Mouse (Mus musculus) myocyte (in vitro differentiated cells): ENCODE results near the gene Ccr6. TPM values are rescaled to one million over a fixed set of nuclear protein-coding genes. Genes with fewer than 3 reads are reported as not detected.

ENCODE experiments used
- H3K27me3 ChIP-seq: one replicate; pipeline ENCODE4 v1.6.1; 2011; ENCODE audit not compliant: control insufficient read depth, insufficient read depth, insufficient read length
- H3K36me3 ChIP-seq: one replicate; pipeline ENCODE4 v1.6.1; 2011; ENCODE audit not compliant: control insufficient read depth, insufficient read depth
- H3K4me2 ChIP-seq: one replicate; pipeline ENCODE4 v1.6.1; 2011; ENCODE audit warnings: low read depth, control low read depth
- H3K4me3 ChIP-seq: one replicate; pipeline ENCODE4 v1.5.1; 2011; ENCODE audit warnings: mild to moderate bottlenecking, control low read depth, moderate library complexity
- H3K79me2 ChIP-seq: one replicate; pipeline ENCODE4 v1.6.1; 2011; ENCODE audit not compliant: control insufficient read depth, insufficient read depth
- H3ac ChIP-seq: one replicate; pipeline ENCODE4 v1.6.1; 2011; ENCODE audit not compliant: control insufficient read depth, insufficient read length
- CEBPB ChIP-seq: IDR thresholded peaks from 2 replicates; pipeline ENCODE4 v1.6.1; 2011; ENCODE audit warnings: mild to moderate bottlenecking, moderate library complexity; ENCODE audit not compliant: poor library complexity, insufficient read depth, severe bottlenecking
- E2F4 ChIP-seq: IDR thresholded peaks from one replicate; pipeline ENCODE4 v1.6.1; 2011; ENCODE audit warnings: mild to moderate bottlenecking, control low read depth, moderate library complexity; ENCODE audit not compliant: insufficient read depth
- MAX ChIP-seq: IDR thresholded peaks from one replicate; pipeline ENCODE4 v1.6.1; 2011; ENCODE audit warnings: low read depth, mild to moderate bottlenecking, control low read depth
- MYOD1 ChIP-seq, 3 experiments: IDR thresholded peaks; one replicate each; pipeline ENCODE4 v1.6.1; 2011; ENCODE audit warnings: control low read depth in 2 of 3, low read depth in 2 of 3, mild to moderate bottlenecking in 2 of 3, moderate library complexity in 1 of 3; ENCODE audit not compliant: insufficient read length in 2 of 3, control insufficient read depth in 1 of 3
- MYOG ChIP-seq, 3 experiments: IDR thresholded peaks; one replicate each; pipeline ENCODE4 v1.6.1; 2011; ENCODE audit warnings: control low read depth in 2 of 3, low read depth in 2 of 3, mild to moderate bottlenecking in 2 of 3; ENCODE audit not compliant: insufficient read length in 2 of 3, control insufficient read depth in 1 of 3, insufficient read depth in 1 of 3
- POLR2A ChIP-seq: IDR thresholded peaks from one replicate; pipeline ENCODE4 v1.6.1; 2011; ENCODE audit warnings: low read depth, mild to moderate bottlenecking, control low read depth, moderate library complexity; ENCODE audit not compliant: insufficient read length
- POLR2AphosphoS2 ChIP-seq: IDR thresholded peaks from one replicate; pipeline ENCODE4 v1.6.1; 2011; ENCODE audit warnings: low read depth, control low read depth; ENCODE audit not compliant: insufficient read length
- REST ChIP-seq: IDR thresholded peaks from one replicate; pipeline ENCODE4 v1.6.1; 2011; ENCODE audit warnings: mild to moderate bottlenecking, control low read depth, moderate library complexity; ENCODE audit not compliant: insufficient read depth, insufficient read length
- SRF ChIP-seq: IDR thresholded peaks from one replicate; pipeline ENCODE4 v1.6.1; 2011; ENCODE audit warnings: low read depth; ENCODE audit not compliant: control insufficient read depth, insufficient read length
- TCF12 ChIP-seq: IDR thresholded peaks from one replicate; pipeline ENCODE4 v1.6.1; 2011; ENCODE audit warnings: mild to moderate bottlenecking, control low read depth; ENCODE audit not compliant: poor library complexity, insufficient read depth, severe bottlenecking
- TCF3 ChIP-seq: IDR thresholded peaks from one replicate; pipeline ENCODE4 v1.6.1; 2011; ENCODE audit warnings: low read depth, control low read depth; ENCODE audit not compliant: insufficient read length
- USF1 ChIP-seq: IDR thresholded peaks from one replicate; pipeline ENCODE4 v1.6.1; 2011; ENCODE audit warnings: low read depth, mild to moderate bottlenecking, control low read depth, moderate library complexity
- polyA plus RNA-seq: library from polyadenylated mRNA; unstranded; fragments of >200 nt; fragmentation: generic; extraction: Trizol; gene quantifications from one replicate; pipeline ENCODE4 v1.2.1, GENCODE M21; 2012; ENCODE audit warnings: missing spikeins

The Ccr6 gene
- polyA plus RNA-seq, 1 experiment, result not detected

DNA sequence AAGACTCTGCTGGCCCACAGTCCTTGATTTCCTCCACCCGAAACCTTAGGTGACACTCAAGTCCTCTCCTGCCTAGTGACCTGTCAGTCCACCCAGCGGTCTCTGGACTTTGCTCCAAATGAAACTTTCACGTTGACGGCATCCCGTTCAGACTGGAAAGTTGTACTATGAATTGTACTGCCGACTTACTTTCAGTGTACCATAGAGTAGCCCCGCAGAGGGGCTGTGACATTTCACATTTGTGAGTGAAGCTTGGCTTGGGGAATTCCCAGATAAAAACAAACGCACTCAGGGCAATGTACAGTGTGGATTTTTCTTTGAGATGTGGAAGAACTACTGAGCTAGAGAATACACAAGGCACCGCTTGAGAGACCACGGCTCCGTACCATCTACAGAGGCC is 6.3 kb downstream of the Ccr6 start:
- no peak for TF ChIP-seq MYOD1 (IDR thresholded peaks at IDR 0.05; ENCODE audit: control insufficient read depth in 1 of 3, insufficient read length in 2 of 3, low read depth in 2 of 3)
- no peak for TF ChIP-seq TCF3
- TF ChIP-seq MYOG (IDR thresholded peaks at IDR 0.05; ENCODE audit: control insufficient read depth in 1 of 3, insufficient read depth in 1 of 3, insufficient read length in 2 of 3, low read depth in 2 of 3), result no peak
- TF ChIP-seq POLR2AphosphoS2, result no peak
- TF ChIP-seq REST, result no peak
- TF ChIP-seq USF1, result no peak
- TF ChIP-seq SRF, result no peak
- TF ChIP-seq POLR2A, result no peak
- no peak for TF ChIP-seq E2F4
- TF ChIP-seq MAX, result no peak
- no peak for TF ChIP-seq CEBPB
- no peak for TF ChIP-seq TCF12
- Histone ChIP-seq H3K27me3 (peaks cover 83% of the 10 kb centered on the region), H3K79me2 (no peaks in the 10 kb centered on the region), H3K36me3 (no peaks in the 10 kb centered on the region), H3K4me2 (no peak overlapping the region), H3ac (no peak overlapping the region), H3K4me3 (no peak overlapping the region)

DNA sequence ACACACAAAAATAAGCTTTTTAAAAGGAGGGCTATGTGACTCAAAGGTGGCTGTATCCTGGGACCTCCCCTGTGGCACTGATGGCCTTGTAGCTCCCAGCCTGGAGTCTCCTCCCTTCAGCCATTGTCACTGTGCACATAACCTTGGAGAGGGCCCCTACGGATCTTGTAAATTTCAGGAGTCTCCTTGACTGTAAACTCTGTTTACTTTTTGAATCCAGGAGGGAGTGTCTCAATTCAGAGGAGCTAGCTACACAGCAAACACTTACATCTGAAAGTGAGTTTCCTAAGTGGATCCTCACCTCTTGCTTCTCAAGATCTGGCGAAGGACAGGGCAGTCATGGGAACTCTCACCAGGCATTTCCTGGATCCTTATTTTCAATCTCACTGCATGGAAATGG is 8.3 kb downstream of the Ccr6 start:
- no peak overlapping the region for H3K4me2 ChIP-seq
- H3K4me3 ChIP-seq, result no peak overlapping the region
- peaks cover 78% of the 10 kb centered on the region for H3K27me3 ChIP-seq
- H3K36me3 ChIP-seq, result no peaks in the 10 kb centered on the region
- H3K79me2 ChIP-seq, result no peaks in the 10 kb centered on the region
- TF ChIP-seq CEBPB (no peak), MYOG (IDR thresholded peaks at IDR 0.05; ENCODE audit: control insufficient read depth in 1 of 3, insufficient read depth in 1 of 3, insufficient read length in 2 of 3, low read depth in 2 of 3) (no peak), MYOD1 (IDR thresholded peaks at IDR 0.05; ENCODE audit: control insufficient read depth in 1 of 3, insufficient read length in 2 of 3, low read depth in 2 of 3) (no peak), POLR2AphosphoS2 (no peak), MAX (no peak), SRF (no peak), REST (no peak), TCF3 (no peak), USF1 (no peak), POLR2A (no peak), TCF12 (no peak), E2F4 (no peak)
- H3ac ChIP-seq, result no peak overlapping the region

GRCm38 (mm10) chr17:8246102-8246754 is 10.4 kb downstream of the Ccr6 start:
- no peak overlapping the region for H3K4me3 ChIP-seq
- no peak overlapping the region for H3ac ChIP-seq
- TF ChIP-seq MYOG (IDR thresholded peaks at IDR 0.05; ENCODE audit: control insufficient read depth in 1 of 3, insufficient read depth in 1 of 3, insufficient read length in 2 of 3, low read depth in 2 of 3) (no peak), POLR2AphosphoS2 (no peak), MAX (no peak), TCF12 (no peak), E2F4 (no peak), REST (no peak)
- no peaks in the 10 kb centered on the region for H3K36me3 ChIP-seq
- peaks cover 77% of the 10 kb centered on the region for H3K27me3 ChIP-seq
- H3K79me2 ChIP-seq, result no peaks in the 10 kb centered on the region
- no peak overlapping the region for H3K4me2 ChIP-seq

DNA sequence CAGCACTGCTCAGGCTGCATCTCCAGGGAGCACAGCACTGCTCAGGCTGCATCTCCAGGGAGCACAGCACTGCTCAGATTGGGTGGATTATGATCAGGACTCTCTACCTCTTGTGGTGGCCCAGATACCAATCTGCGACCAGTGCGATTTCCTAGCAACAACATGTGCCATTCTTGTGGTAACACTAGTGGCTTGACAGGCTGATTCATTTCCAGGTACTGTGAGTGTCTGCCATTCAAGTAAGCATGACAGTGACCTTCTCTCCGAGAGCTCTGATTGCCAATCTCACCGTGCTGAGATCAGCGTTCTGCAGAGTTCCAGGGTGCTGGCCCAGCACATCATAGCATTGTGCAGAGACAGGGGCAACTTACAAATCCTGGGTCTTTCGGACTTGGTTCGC is 15.9 kb downstream of the Ccr6 start:
- no peak overlapping the region for H3ac ChIP-seq
- H3K36me3 ChIP-seq, result no peaks in the 10 kb centered on the region
- no peaks in the 10 kb centered on the region for H3K79me2 ChIP-seq
- H3K4me2 ChIP-seq, result no peak overlapping the region
- H3K4me3 ChIP-seq, result no peak overlapping the region
- TF ChIP-seq POLR2AphosphoS2 (no peak), MYOG (IDR thresholded peaks at IDR 0.05; ENCODE audit: control insufficient read depth in 1 of 3, insufficient read depth in 1 of 3, insufficient read length in 2 of 3, low read depth in 2 of 3) (no peak), E2F4 (no peak), POLR2A (no peak), REST (no peak), TCF3 (no peak), USF1 (no peak), MAX (no peak), CEBPB (no peak), SRF (no peak), TCF12 (no peak), MYOD1 (IDR thresholded peaks at IDR 0.05; ENCODE audit: control insufficient read depth in 1 of 3, insufficient read length in 2 of 3, low read depth in 2 of 3) (no peak)
- peaks cover 49% of the 10 kb centered on the region for H3K27me3 ChIP-seq
